In genomic region chr17:69488826-69489225, GRCm38 (mm10) we compare ENCODE assay signal across 23 mouse cellular contexts. TPM values are rescaled to one million over a fixed set of nuclear protein-coding genes. Genes with fewer than 3 reads are reported as not detected.
DNase-seq lines count a peak whose midpoint lies in the region; ATAC-seq lines count a peak whose summit lies in the region.
"Had no signal": no experiment of that assay in that cellular context is flagged by ENCODE, and none has a peak within 500 bp of the region (broad histone marks: within the 10 kb centered on the region; RNA-seq: fewer than 3 reads in every experiment).

No protein-coding gene starts in this region.

- 89% methylated on average over 5 of the region's 5 CpGs for WGBS in midbrain, embryonic 11.5 days
- 94% methylated on average over 5 of the region's 5 CpGs for WGBS in midbrain, embryonic 15.5 days

- peak; percentile 54 for DNase-seq in heart, adult 11 months
- DNase-seq in heart, postnatal 10 days = no peak
- DNase-seq in midbrain, embryonic 11.5 days (ENCODE audit: low spot score, missing footprints) = peak; percentile 57
- DNase-seq: adrenal gland, adult 2 months; adrenal gland, adult 8-10 months; adrenal gland, postnatal 10 days; adrenal gland, postnatal 14 days; adrenal gland, postnatal 25 days; adrenal gland, postnatal 36 days; B cell, adult 2 months; cerebellum, adult 11 months; cerebellum, adult 11-12 months; cerebellum, adult 18-20 months had no signal

- H3K36me3 ChIP-seq in midbrain, embryonic 11.5 days (ENCODE audit: control insufficient read depth, insufficient read depth, low read length) = no peaks in the 10 kb centered on the region
- no peaks in the 10 kb centered on the region for H3K36me3 ChIP-seq in midbrain, embryonic 15.5 days (replicated peaks)
- H3K36me3 ChIP-seq: G1E had no signal

- intact Hi-C loops in heart, postnatal 10 days (cut with DNase I) = no loop called here

- H3K9ac ChIP-seq in midbrain, embryonic 11.5 days (ENCODE audit: low read length) = no peak overlapping the region
- H3K9ac ChIP-seq in midbrain, embryonic 15.5 days = no peak overlapping the region

- H3K4me2 ChIP-seq in midbrain, embryonic 11.5 days = no peak overlapping the region
- H3K4me2 ChIP-seq in midbrain, embryonic 15.5 days = no peak overlapping the region

- no peaks in the 10 kb centered on the region for H3K4me1 ChIP-seq in midbrain, embryonic 11.5 days (ENCODE audit: control insufficient read depth, insufficient read depth, low read length)
- H3K4me1 ChIP-seq in midbrain, embryonic 15.5 days = no peaks in the 10 kb centered on the region

- ATAC-seq in midbrain, embryonic 11.5 days (ENCODE audit: low FRiP score) = no peak
- no peak for ATAC-seq in midbrain, embryonic 15.5 days (replicated peaks)
- ATAC-seq: activated CD4-positive, CD25-positive, alpha-beta regulatory T cell, adult 4 months; CD4-positive, CD25-positive, alpha-beta regulatory T cell, adult 4 months; Patski had no signal

- H3K9me3 ChIP-seq in midbrain, embryonic 11.5 days (ENCODE audit: control insufficient read depth, low read length) = no peaks in the 10 kb centered on the region
- no peaks in the 10 kb centered on the region for H3K9me3 ChIP-seq in midbrain, embryonic 15.5 days

- H3K27ac ChIP-seq in midbrain, embryonic 11.5 days (ENCODE audit: low read depth, low read length) = no peak overlapping the region
- no peak overlapping the region for H3K27ac ChIP-seq in midbrain, embryonic 15.5 days

- H3K4me3 ChIP-seq in midbrain, embryonic 11.5 days (ENCODE audit: low read depth, low read length) = no peak overlapping the region
- no peak overlapping the region for H3K4me3 ChIP-seq in midbrain, embryonic 15.5 days

- H3K27me3 ChIP-seq in midbrain, embryonic 11.5 days (ENCODE audit: control insufficient read depth, insufficient read depth, low read length) = no peaks in the 10 kb centered on the region
- H3K27me3 ChIP-seq in midbrain, embryonic 15.5 days (replicated peaks) = no peaks in the 10 kb centered on the region
- H3K27me3 ChIP-seq: CH12.LX had no signal

RNA-seq across cellular contexts. Expression of gene Akain1, which starts 49.7 kb away (rescaled TPM):
- not detected for total RNA-seq in heart, postnatal 10 days (2021)
- 0.11 TPM in 1 of 2 replicates, not detected in the other for polyA plus RNA-seq in midbrain, embryonic 11.5 days (2014; fragmentation: Nextera tagmentation; extraction: Ambion mirVana)
- 0.33 and 0.56 TPM in 2 replicates for polyA plus RNA-seq in midbrain, embryonic 15.5 days (2015; fragmentation: Nextera tagmentation; extraction: Ambion mirVana)
- total RNA-seq: adrenal gland, adult 18-20 months; adrenal gland, adult 2 months; adrenal gland, postnatal 10 days; adrenal gland, postnatal 14 days; adrenal gland, postnatal 25 days; adrenal gland, postnatal 36 days; CH12.LX; ES-E14; MEL had no signal
- polyA plus RNA-seq: activated CD4-positive, CD25-positive, alpha-beta regulatory T cell, adult 4 months; adrenal gland, adult 2 months; C2C12; CD4-positive, CD25-positive, alpha-beta regulatory T cell, adult 4 months; G1E; Patski had no signal

Comparison
In these comparisons a context has a peak if more than half of its experiments do, and no peak if none do; other contexts are left out.
1. DNase-seq: peak in heart, adult 11 months (single experiment) and midbrain, embryonic 11.5 days (single experiment); none in heart, postnatal 10 days (0 of 2).